Mouse (Mus musculus): ENCODE data around the gene Gprc6a. TPM values are rescaled to one million over a fixed set of nuclear protein-coding genes. Genes with fewer than 3 reads are reported as not detected.

Gprc6a gene
- polyA plus RNA-seq, 1 experiment from 2014 or later, result not detected

GRCm38 (mm10) chr10:51591574-51591973 lies 39.7 kb downstream of the Gprc6a start:
- 88% methylated on average over 2 of the region's 2 CpGs for WGBS

GRCm38 (mm10) chr10:51590139-51590574 lies 41.1 kb downstream of the Gprc6a start, which contains the start of gene Fam162b:
Fam162b (minus strand) TSS chr10:51590517.
- no peak within 1 kb of the TSS for H3K27ac ChIP-seq
- H3K4me2 ChIP-seq (replicated peaks), result peak within 1 kb of the TSS; percentile 48
- peak; percentile 3 for DNase-seq (ENCODE audit: low spot score)
- WGBS, result 3% methylated on average over 19 of the region's 19 CpGs
- no peak within 1 kb of the TSS for H3K9ac ChIP-seq
- H3K9me3 ChIP-seq (ENCODE audit: control insufficient read depth, low read length), result no peaks in the 10 kb centered on the region
- H3K4me1 ChIP-seq (replicated peaks; ENCODE audit: control insufficient read depth, insufficient read depth, low read length), result no peaks in the 10 kb centered on the region
- peak within 1 kb of the TSS; percentile 12; the same call in 1 of the 2 replicates for H3K4me3 ChIP-seq (replicated peaks; ENCODE audit: low read length)
- H3K36me3 ChIP-seq (replicated peaks; ENCODE audit: control insufficient read depth, insufficient read depth), result no peaks in the 10 kb centered on the region
- ATAC-seq (ENCODE audit: low FRiP score), result peak; percentile 68; the same call in 1 of the 2 replicates
- H3K27me3 ChIP-seq (ENCODE audit: control insufficient read depth, insufficient read depth, low read length), result no peaks in the 10 kb centered on the region

More at GRCm38 (mm10) chr10:51591574-51591973, 39.7 kb downstream of the Gprc6a start:
- Histone ChIP-seq H3K4me3 (replicated peaks; ENCODE audit: low read length) (no peak overlapping the region), H3K4me2 (replicated peaks) (no peak overlapping the region), H3K36me3 (replicated peaks; ENCODE audit: control insufficient read depth, insufficient read depth) (no peaks in the 10 kb centered on the region), H3K4me1 (replicated peaks; ENCODE audit: control insufficient read depth, insufficient read depth, low read length) (no peaks in the 10 kb centered on the region), H3K27me3 (ENCODE audit: control insufficient read depth, insufficient read depth, low read length) (no peaks in the 10 kb centered on the region), H3K9ac (no peak overlapping the region), H3K9me3 (ENCODE audit: control insufficient read depth, low read length) (no peaks in the 10 kb centered on the region), H3K27ac (no peak overlapping the region)
- ATAC-seq (ENCODE audit: low FRiP score) (no peak), DNase-seq (ENCODE audit: low spot score) (peak; percentile 17)

GRCm38 (mm10) chr10:51584919-51585318 lies 46.3 kb downstream of the Gprc6a start:
- H3K36me3 ChIP-seq (replicated peaks; ENCODE audit: control insufficient read depth, insufficient read depth), result no peaks in the 10 kb centered on the region
- no peak overlapping the region for H3K4me3 ChIP-seq (replicated peaks; ENCODE audit: low read length)
- H3K4me2 ChIP-seq (replicated peaks), result no peak overlapping the region
- no peak for ATAC-seq (ENCODE audit: low FRiP score)
- no peaks in the 10 kb centered on the region for H3K27me3 ChIP-seq (ENCODE audit: control insufficient read depth, insufficient read depth, low read length)
- no peaks in the 10 kb centered on the region for H3K9me3 ChIP-seq (ENCODE audit: control insufficient read depth, low read length)
- no peak overlapping the region for H3K27ac ChIP-seq
- H3K4me1 ChIP-seq (replicated peaks; ENCODE audit: control insufficient read depth, insufficient read depth, low read length), result no peaks in the 10 kb centered on the region
- DNase-seq (ENCODE audit: low spot score), result no peak
- H3K9ac ChIP-seq, result no peak overlapping the region

GRCm38 (mm10) chr10:51584378-51584777 lies 46.9 kb downstream of the Gprc6a start:
- Histone ChIP-seq H3K9me3 (ENCODE audit: control insufficient read depth, low read length) (no peaks in the 10 kb centered on the region), H3K36me3 (replicated peaks; ENCODE audit: control insufficient read depth, insufficient read depth) (no peaks in the 10 kb centered on the region), H3K4me3 (replicated peaks; ENCODE audit: low read length) (no peak overlapping the region), H3K4me2 (replicated peaks) (no peak overlapping the region), H3K27ac (no peak overlapping the region), H3K9ac (no peak overlapping the region), H3K27me3 (ENCODE audit: control insufficient read depth, insufficient read depth, low read length) (no peaks in the 10 kb centered on the region), H3K4me1 (replicated peaks; ENCODE audit: control insufficient read depth, insufficient read depth, low read length) (no peaks in the 10 kb centered on the region)
- ATAC-seq (ENCODE audit: low FRiP score) (no peak), DNase-seq (ENCODE audit: low spot score) (no peak)
- WGBS, result 73% methylated on average over 1 of the region's 1 CpGs

GRCm38 (mm10) chr10:51571225-51571996 lies 59.9 kb downstream of the Gprc6a start:
- Histone ChIP-seq H3K27me3 (ENCODE audit: control insufficient read depth, insufficient read depth, low read length) (no peaks in the 10 kb centered on the region), H3K9me3 (ENCODE audit: control insufficient read depth, low read length) (no peaks in the 10 kb centered on the region), H3K4me3 (replicated peaks; ENCODE audit: low read length) (no peak overlapping the region), H3K9ac (no peak overlapping the region), H3K4me2 (replicated peaks) (no peak overlapping the region), H3K27ac (no peak overlapping the region), H3K4me1 (replicated peaks; ENCODE audit: control insufficient read depth, insufficient read depth, low read length) (no peaks in the 10 kb centered on the region), H3K36me3 (replicated peaks; ENCODE audit: control insufficient read depth, insufficient read depth) (no peaks in the 10 kb centered on the region)
- ATAC-seq (ENCODE audit: low FRiP score) (no peak), DNase-seq (ENCODE audit: low spot score) (peak; percentile 4)
- WGBS, result 78% methylated on average over 9 of the region's 9 CpGs

Other genes starting within 250 kb of the Gprc6a start
- gene Gm49339, start 150.8 kb downstream of the Gprc6a start, polyA plus RNA-seq (2014; fragmentation: Nextera tagmentation; extraction: Ambion mirVana), result not detected in 2 replicates
- 0.37 and 0.51 TPM in 2 replicates for gene Lilr4b, start 150.8 kb downstream of the Gprc6a start, polyA plus RNA-seq (2014; fragmentation: Nextera tagmentation; extraction: Ambion mirVana)
- 0.59 and 1.4 TPM in 2 replicates for gene Lilrb4a, start 140.5 kb downstream of the Gprc6a start, polyA plus RNA-seq (2014; fragmentation: Nextera tagmentation; extraction: Ambion mirVana)
- 2.2 and 4.2 TPM in 2 replicates for gene Fam162b, start 40.9 kb downstream of the Gprc6a start, polyA plus RNA-seq (2014; fragmentation: Nextera tagmentation; extraction: Ambion mirVana)
- not detected in 2 replicates for gene Rfx6, start 46.3 kb upstream of the Gprc6a start, polyA plus RNA-seq (2014; fragmentation: Nextera tagmentation; extraction: Ambion mirVana)